Mouse (Mus musculus) stomach, postnatal 0 days (tissue): ENCODE data around the gene Otud7a.

ENCODE experiments used
- CTCF ChIP-seq: IDR thresholded peaks from 2 replicates; pipeline ENCODE4 v1.5.1; 2016; ENCODE audit warnings: antibody characterized with exemption, low read depth, mild to moderate bottlenecking, moderate library complexity
- EP300 ChIP-seq: optimal IDR thresholded peaks from 2 replicates; pipeline ENCODE3; 2016; ENCODE audit warnings: antibody characterized with exemption

DNA sequence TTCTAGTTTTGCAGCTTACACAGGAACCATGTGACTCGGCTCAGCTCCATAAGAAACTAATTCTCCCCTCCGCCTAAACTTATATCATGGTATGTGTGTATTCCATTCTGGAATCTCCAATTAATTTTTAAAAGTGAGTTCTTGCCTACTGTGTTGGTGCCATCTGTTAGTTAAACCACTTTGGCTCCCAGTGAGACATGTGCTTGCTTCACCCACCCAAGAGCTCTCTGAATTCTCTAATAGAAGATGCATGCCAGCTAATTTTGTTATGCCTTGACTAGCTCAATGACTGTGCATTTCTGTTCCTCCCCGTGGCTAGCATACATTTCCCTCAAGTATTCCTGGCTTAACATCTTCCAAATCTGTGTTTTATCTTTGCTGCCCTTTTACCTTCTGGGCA is 193.1 kb downstream of the Otud7a start:
- no peak for TF ChIP-seq EP300
- no peak for TF ChIP-seq CTCF
